10 mouse cellular contexts compared by ENCODE assay signal in genomic region chr17:53387581-53388473, GRCm38 (mm10).
DNase-seq lines count a peak whose midpoint lies in the region; TF ChIP-seq lines count a peak whose summit lies in the region.
"Had no signal": no experiment of that assay in that cellular context is flagged by ENCODE, and none has a peak within 500 bp of the region (broad histone marks: within the 10 kb centered on the region; RNA-seq: fewer than 3 reads in every experiment).

No protein-coding gene starts in this region.

- TF ChIP-seq CTCF in CH12.LX (conservative IDR thresholded peaks at IDR 0.05 in 1 of 2, IDR thresholded peaks at IDR 0.05 in 1 of 2; ENCODE audit: low read depth in 2 of 2, low read length in 2 of 2): peak; percentile 25 to 69; a peak in 2 of 4 replicates
- TF ChIP-seq CTCF in brain, embryonic 14.5 days (IDR thresholded peaks at IDR 0.05; ENCODE audit: borderline replicate concordance, extremely low read depth, insufficient read depth, insufficient read length): peak; percentile 46; the same call in 1 of the 2 replicates

- dilution Hi-C loops in CH12.LX (cut with MboI; ENCODE audit: extremely low pct_ligation_motif_present, extremely low pct_unique_long_range_greater_than_20kb, low sequenced_read_pairs): no loop called here

- H3K36me3 ChIP-seq in CH12.LX (replicated peaks in 1 of 2; ENCODE audit: control insufficient read depth in 1 of 2, insufficient read depth in 1 of 2, low read length in 1 of 2): no peaks in the 10 kb centered on the region
- H3K36me3 ChIP-seq: heart, embryonic 10.5 days had no signal

- no peaks in the 10 kb centered on the region for H3K79me2 ChIP-seq in CH12.LX (replicated peaks; ENCODE audit: control insufficient read depth, extremely low read depth, insufficient read depth, poor library complexity, severe bottlenecking)

- peaks cover 8% of the 10 kb centered on the region for H3K27me3 ChIP-seq in CH12.LX (replicated peaks)

- TF ChIP-seq RAD21 in CH12.LX (IDR thresholded peaks at IDR 0.05; ENCODE audit: low read depth, low read length): peak; percentile 74

- H3K4me2 ChIP-seq in CH12.LX (ENCODE audit: insufficient read depth, low read depth, poor library complexity, severe bottlenecking): no peak overlapping the region

- H3K4me3 ChIP-seq in CH12.LX (replicated peaks in 1 of 3; ENCODE audit: low read depth in 2 of 3, low read length in 2 of 3, poor library complexity in 1 of 3): no peak overlapping the region
- H3K4me3 ChIP-seq: heart, embryonic 10.5 days had no signal

- H3K4me1 ChIP-seq in CH12.LX (ENCODE audit: control insufficient read depth in 1 of 2, insufficient read depth in 2 of 2): no peaks in the 10 kb centered on the region
- H3K4me1 ChIP-seq: heart, embryonic 10.5 days had no signal

- no peak for TF ChIP-seq EP300 in CH12.LX (IDR thresholded peaks at IDR 0.05; ENCODE audit: low read length)

- H3K9me3 ChIP-seq in CH12.LX (replicated peaks; ENCODE audit: low read length): no peaks in the 10 kb centered on the region
- H3K9me3 ChIP-seq: heart, embryonic 10.5 days had no signal

- no peak overlapping the region for H3K27ac ChIP-seq in CH12.LX (ENCODE audit: insufficient read depth, low read depth)
- H3K27ac ChIP-seq: heart, embryonic 10.5 days had no signal

- in situ Hi-C loops in CH12.LX (cut with MboI; ENCODE audit: low pct_ligation_motif_present, low pct_unique_long_range_greater_than_20kb, low sequenced_read_pairs): loop anchor here (25.0 kb wide), 1 partner anchor 826 kb away; no protein-coding TSS in a partner anchor

- TF ChIP-seq POLR2A in CH12.LX (IDR thresholded peaks at IDR 0.05; ENCODE audit: low read depth, low read length): no peak
- no peak for TF ChIP-seq POLR2A in brain, embryonic 14.5 days (IDR thresholded peaks at IDR 0.05; ENCODE audit: borderline replicate concordance, extremely low read depth, insufficient read depth, insufficient read length, poor library complexity, severe bottlenecking)

- peak; percentile 26 for DNase-seq in kidney, adult 9 months
- no peak for DNase-seq in kidney, adult 18-20 months
- peak; percentile 11 for DNase-seq in CH12.LX (ENCODE audit: extremely low read depth)
- DNase-seq in brain, embryonic 14.5 days (ENCODE audit: low read depth): peak; percentile 74
- peak; percentile 14 for DNase-seq in induced T-regulatory cell, adult 2 months (ENCODE audit: low read depth)
- no peak for DNase-seq in right cerebral cortex, postnatal 25 days
- no peak for DNase-seq in thymus, postnatal 4 days
- DNase-seq in spleen, postnatal 4 days (ENCODE audit: low spot score in 2 of 2): no peak
- DNase-seq: spleen, adult 18-20 months had no signal

- no peak overlapping the region for H3K9ac ChIP-seq in CH12.LX (ENCODE audit: insufficient read depth, low read depth)

TF ChIP-seq in CH12.LX, 34 proteins besides CTCF, POLR2A, EP300 and RAD21:
- TF ChIP-seq ETS1 (conservative IDR thresholded peaks at IDR 0.05; ENCODE audit: low read depth, low read length) (no peak), SMC3 (IDR thresholded peaks at IDR 0.05; ENCODE audit: low read depth, low read length) (peak; percentile 36; the same call in 1 of the 2 replicates)

Comparison
In these comparisons a context has a peak if more than half of its experiments do, and no peak if none do; other contexts are left out.
1. DNase-seq: peak in kidney, adult 9 months (single experiment), CH12.LX (single experiment), brain, embryonic 14.5 days (single experiment) and induced T-regulatory cell, adult 2 months (single experiment); none in kidney, adult 18-20 months (single experiment), right cerebral cortex, postnatal 25 days (single experiment), thymus, postnatal 4 days (single experiment) and spleen, postnatal 4 days (0 of 2).